Mouse (Mus musculus) small intestine, adult 2 months (tissue): ENCODE results near the gene Cd47. TPM values are rescaled to one million over a fixed set of nuclear protein-coding genes. Genes with fewer than 3 reads are reported as not detected.
A peak's percentile ranks its signal among the peaks of the same experiment; 100 is the strongest.

Experiments used
- H3K27ac ChIP-seq: fragments of 200-500 bp; 2 replicates; pipeline ENCODE4 v1.5.1; 2012; ENCODE audit warnings: low read depth, low read length, control low read depth, inconsistent platforms; ENCODE audit not compliant: insufficient read depth
- H3K27me3 ChIP-seq: fragments of 200-500 bp; 2 replicates; pipeline ENCODE4 v1.6.1; 2012; ENCODE audit warnings: mild to moderate bottlenecking, moderate library complexity, low read length, inconsistent platforms; ENCODE audit not compliant: control insufficient read depth, insufficient read depth
- H3K36me3 ChIP-seq: fragments of 200-500 bp; 2 replicates; pipeline ENCODE4 v1.6.1; 2012; ENCODE audit warnings: mild to moderate bottlenecking, low read length, control low read depth, inconsistent platforms; ENCODE audit not compliant: control insufficient read depth, insufficient read depth
- H3K4me1 ChIP-seq: fragments of 200-500 bp; 2 replicates; pipeline ENCODE4 v1.6.1; 2012; ENCODE audit warnings: low read length, inconsistent platforms, mixed read lengths; ENCODE audit not compliant: control insufficient read depth, insufficient read depth, insufficient read length
- H3K4me3 ChIP-seq: fragments of 200-500 bp; 2 replicates; pipeline ENCODE4 v1.5.1; 2012; ENCODE audit warnings: low read depth, mild to moderate bottlenecking, control low read depth, inconsistent platforms, low read length, moderate library complexity
- CTCF ChIP-seq: fragments of 200-500 bp; IDR thresholded peaks from 2 replicates; pipeline ENCODE4 v1.5.1; 2012; ENCODE audit warnings: low read depth, mild to moderate bottlenecking, control low read depth, inconsistent platforms, low read length, moderate library complexity, mixed read lengths; ENCODE audit not compliant: insufficient replicate concordance, insufficient read length; ENCODE audit errors: extremely low read depth
- POLR2A ChIP-seq: fragments of 200-500 bp; IDR thresholded peaks from 2 replicates; pipeline ENCODE4 v1.6.1; 2012; ENCODE audit warnings: low read depth, mild to moderate bottlenecking, control low read depth, inconsistent platforms, low read length, moderate library complexity
- WGBS: fragments of 180-500 bp; shearing (Covaris S2); methylation state at CpG from one replicate; pipeline ENCODE4 v1.1.7; 2018; 5-methylcytosine and 5-hydroxymethylcytosine counted together
- polyA plus RNA-seq: library from polyadenylated mRNA; depleted of rRNA; stranded (reverse); fragments of >200 nt; gene quantifications from 2 replicates; pipeline ENCODE4 v1.2.3, GENCODE M21; 2012

The Cd47 gene
- polyA plus RNA-seq, 1 experiment, result 56.8 TPM

DNA sequence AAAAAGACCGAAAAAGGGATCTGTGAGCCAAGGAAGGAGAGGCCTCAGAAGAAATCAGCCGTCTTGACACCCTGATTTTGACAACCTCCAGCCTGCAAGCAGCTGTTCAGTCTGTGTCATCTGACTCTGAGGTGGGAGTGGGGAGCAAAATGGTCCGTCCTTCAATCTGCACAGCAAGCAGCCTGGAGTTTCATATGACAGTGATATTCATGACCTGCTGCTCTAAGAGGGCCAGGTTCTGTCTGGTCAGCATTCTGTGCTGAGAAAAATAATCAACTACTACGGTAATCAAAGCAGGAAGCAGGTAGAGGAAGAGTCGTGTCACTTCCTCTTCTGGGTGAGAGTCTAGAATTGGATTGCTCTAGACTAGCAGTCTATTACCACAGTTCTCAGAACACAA lies 1.1 kb downstream of the Cd47 start:
- no peak overlapping the region for H3K27ac ChIP-seq
- WGBS, result 64% methylated on average over 5 of the region's 5 CpGs
- no peak overlapping the region for H3K4me3 ChIP-seq
- no peaks in the 10 kb centered on the region for H3K27me3 ChIP-seq
- H3K36me3 ChIP-seq, result no peaks in the 10 kb centered on the region
- H3K4me1 ChIP-seq, result 0 out of 2 replicates have a peak, but pooled peaks cover 2% of the 10 kb centered on the region
- no peak for TF ChIP-seq POLR2A
- TF ChIP-seq CTCF, result no peak

DNA sequence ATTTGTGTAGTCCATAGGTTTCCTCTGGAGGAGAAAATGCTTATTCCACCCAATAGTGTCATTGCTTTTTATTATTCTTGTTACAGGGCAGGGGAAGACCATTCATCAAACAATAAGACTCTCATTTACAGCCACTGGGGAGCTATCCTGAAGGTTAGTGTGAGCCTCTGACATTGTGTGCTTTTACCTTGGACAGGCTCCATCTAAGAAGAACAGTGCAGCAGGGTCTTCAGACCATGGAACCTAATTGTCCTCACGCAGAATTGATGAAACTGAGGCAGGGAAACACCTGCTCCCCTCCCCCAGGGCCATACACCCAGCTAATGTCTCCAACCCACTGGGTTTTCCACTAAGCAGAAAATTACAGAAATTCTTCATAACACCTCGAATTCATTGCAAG lies 2.7 kb downstream of the Cd47 start:
- H3K4me3 ChIP-seq, result no peak overlapping the region
- TF ChIP-seq POLR2A, result no peak
- no peak for TF ChIP-seq CTCF
- H3K27ac ChIP-seq, result no peak overlapping the region
- H3K27me3 ChIP-seq, result no peaks in the 10 kb centered on the region
- H3K4me1 ChIP-seq, result 0 out of 2 replicates have a peak, but pooled peaks cover 2% of the 10 kb centered on the region
- H3K36me3 ChIP-seq, result no peaks in the 10 kb centered on the region
- whole genome bisulfite sequencing, result 80% methylated on average over 2 of the region's 2 CpGs

DNA sequence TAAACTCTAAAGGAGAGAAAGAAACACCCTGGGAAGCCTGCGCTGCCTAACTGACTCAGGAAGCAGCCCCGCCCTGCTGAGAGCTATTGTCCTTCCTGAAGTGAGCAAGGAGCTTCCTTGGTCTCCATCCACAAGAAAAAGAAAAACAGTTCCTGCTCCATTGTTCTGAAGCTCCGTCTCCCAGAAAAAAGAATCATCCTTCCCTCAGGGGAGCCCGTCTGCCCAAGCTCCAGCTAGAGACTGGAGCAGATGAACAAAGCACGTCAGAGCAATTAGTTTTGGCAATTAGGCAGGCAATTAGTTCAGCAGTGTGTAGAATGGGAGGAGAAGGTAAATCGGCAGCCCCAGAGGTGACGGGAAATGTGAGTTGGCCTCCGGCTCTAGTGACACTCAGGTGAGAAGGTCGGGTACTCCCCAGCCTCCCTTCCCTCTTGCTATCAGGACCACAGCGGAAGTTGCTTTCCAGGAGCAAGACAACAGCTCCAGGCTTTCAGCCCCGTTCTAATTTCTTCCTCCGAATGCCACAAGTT lies 3.7 kb downstream of the Cd47 start:
- TF ChIP-seq CTCF, result no peak
- no peak for TF ChIP-seq POLR2A
- WGBS, result 13% methylated on average over 12 of the region's 12 CpGs
- Histone ChIP-seq H3K36me3 (no peaks in the 10 kb centered on the region), H3K27me3 (no peaks in the 10 kb centered on the region), H3K4me1 (0 out of 2 replicates have a peak, but pooled peaks cover 2% of the 10 kb centered on the region), H3K4me3 (peak overlapping the region; percentile 6), H3K27ac (no peak overlapping the region)

DNA sequence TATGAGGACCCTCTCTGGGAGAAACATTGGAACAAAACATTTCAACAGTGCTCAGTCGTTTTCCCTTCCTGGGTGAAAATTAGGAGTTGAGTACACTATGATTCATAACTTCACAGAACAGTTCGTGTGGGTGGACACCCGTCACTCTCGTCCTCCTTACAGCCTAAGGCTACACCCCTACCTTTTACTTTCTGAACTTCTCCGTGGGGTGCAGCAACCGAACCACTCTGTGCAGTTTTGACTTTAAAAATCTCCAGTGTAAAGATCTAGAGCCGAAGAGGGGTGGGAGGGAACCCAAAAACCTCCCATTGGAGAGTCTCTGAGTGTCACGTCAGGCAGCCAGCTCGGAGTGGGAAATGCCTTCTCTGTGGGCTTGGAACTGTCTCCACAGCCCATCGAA lies 6.6 kb downstream of the Cd47 start:
- Histone ChIP-seq H3K4me1 (no peaks in the 10 kb centered on the region), H3K36me3 (no peaks in the 10 kb centered on the region), H3K27me3 (no peaks in the 10 kb centered on the region), H3K27ac (no peak overlapping the region), H3K4me3 (no peak overlapping the region)
- 79% methylated on average over 10 of the region's 10 CpGs for WGBS
- TF ChIP-seq POLR2A (no peak), CTCF (no peak)

DNA sequence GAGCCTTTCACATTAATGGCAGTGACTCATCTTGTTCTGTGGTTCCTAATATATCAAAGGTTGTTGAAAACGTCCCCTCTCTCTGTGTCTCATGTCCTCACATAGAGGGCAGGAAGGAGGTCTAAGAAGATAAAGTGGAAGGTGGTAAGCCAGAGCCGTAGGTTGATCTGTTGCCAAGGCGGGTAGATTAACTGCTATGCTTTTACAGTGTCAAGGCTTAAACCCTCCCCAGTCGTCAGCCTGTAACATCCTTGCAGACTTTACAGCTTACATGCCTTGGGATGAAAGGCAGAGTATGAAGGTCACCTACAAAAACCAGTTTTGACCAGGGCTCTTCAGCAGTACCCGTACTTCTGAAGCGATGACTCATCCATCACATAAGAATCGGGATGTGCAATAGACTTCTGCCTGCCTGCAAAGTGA lies 7.1 kb downstream of the Cd47 start:
- Histone ChIP-seq H3K27ac (no peak overlapping the region), H3K36me3 (no peaks in the 10 kb centered on the region), H3K4me3 (no peak overlapping the region), H3K27me3 (no peaks in the 10 kb centered on the region), H3K4me1 (no peaks in the 10 kb centered on the region)
- 48% methylated on average over 7 of the region's 7 CpGs for WGBS
- TF ChIP-seq CTCF (no peak), POLR2A (no peak)

DNA sequence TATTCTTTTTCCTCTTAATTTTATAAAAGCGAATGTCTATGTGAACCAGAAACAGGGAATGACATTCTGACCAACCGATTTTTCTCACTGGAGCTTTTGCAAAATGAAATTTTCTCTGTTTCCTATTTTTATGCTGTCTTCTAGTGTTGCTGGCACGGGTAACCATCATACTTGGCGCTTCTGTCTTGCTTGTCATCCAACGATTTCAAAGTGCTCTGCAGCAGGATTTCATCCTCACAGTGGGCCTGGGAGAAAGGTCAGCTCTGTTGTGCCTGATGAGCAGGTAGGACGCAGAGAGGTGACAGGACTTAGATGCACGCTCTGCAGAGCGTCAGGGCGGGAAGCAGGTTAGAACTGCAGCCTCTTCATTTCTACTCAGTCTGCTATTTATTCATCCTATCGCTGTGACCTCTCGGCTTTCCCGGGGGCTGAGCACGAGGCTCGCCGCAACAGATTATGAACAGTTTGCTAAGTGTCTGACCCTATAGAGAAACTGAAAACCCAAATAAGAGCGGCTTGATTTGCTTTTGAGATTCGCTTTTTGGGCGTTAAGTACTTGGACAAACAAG lies 7.6 kb downstream of the Cd47 start:
- TF ChIP-seq CTCF (no peak), POLR2A (no peak)
- no peak overlapping the region for H3K27ac ChIP-seq
- H3K4me3 ChIP-seq, result no peak overlapping the region
- H3K36me3 ChIP-seq, result no peaks in the 10 kb centered on the region
- no peaks in the 10 kb centered on the region for H3K27me3 ChIP-seq
- 59% methylated on average over 18 of the region's 18 CpGs for WGBS
- no peaks in the 10 kb centered on the region for H3K4me1 ChIP-seq

DNA sequence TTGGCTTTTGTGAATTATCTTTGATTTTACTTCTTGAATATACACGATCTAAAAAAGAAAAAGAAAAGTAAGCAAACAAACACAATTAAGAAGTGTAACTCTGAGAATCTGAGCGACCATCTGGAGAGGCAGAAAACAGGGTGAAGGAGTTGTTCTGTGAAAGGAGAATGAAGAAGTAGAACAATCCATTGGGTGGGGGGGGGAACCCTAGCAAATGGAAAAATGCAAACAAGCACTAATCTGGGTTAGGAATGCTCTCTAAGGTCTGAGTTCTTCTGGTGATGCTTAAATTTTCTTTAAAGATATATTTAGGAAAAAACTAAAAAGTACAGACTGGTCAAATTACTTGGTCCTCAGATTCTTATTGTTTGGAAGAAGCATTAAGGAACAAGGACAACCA lies 11.6 kb downstream of the Cd47 start:
- Histone ChIP-seq H3K27me3 (no peaks in the 10 kb centered on the region), H3K27ac (no peak overlapping the region), H3K4me3 (no peak overlapping the region), H3K4me1 (no peaks in the 10 kb centered on the region), H3K36me3 (no peaks in the 10 kb centered on the region)
- TF ChIP-seq CTCF, result no peak
- TF ChIP-seq POLR2A, result no peak
- 53% methylated on average over 2 of the region's 2 CpGs for WGBS
